In the genomic region with DNA sequence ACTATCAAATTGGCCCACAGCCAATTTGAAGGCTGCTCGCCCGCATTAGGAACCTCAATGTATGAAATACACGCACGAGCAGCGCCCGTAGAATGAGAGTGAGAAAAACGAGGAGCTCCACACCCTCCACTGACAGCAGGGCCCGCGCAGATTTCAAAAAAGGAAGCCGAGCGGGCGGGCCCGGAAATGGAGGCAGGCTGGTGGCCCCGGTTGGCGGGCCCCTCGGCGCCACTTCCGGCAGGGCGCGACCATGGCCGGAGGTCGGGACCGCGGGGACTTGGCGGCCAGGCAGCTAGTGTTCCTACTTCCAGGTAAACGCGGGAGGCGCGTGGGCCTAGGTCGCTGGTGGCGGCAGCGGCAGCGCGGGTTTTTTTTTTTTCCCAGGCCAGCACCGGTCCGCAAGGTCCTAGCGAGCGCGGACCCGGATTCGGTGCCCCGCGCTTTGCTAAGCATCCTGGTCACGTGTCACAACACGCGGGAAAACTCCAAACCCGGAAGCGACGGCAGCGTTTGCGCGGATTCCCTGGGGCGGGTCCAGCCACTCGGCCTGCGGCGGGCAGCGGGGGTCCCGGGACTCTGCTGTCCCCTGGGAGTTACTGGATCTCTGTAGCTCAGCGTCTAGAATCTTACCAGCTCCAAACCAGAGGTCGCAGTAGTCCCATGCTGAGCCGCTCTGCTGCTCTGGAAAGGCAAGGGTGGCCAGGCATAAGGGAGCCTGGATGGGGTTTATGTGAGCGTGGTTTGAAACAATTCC, we compare ENCODE assay signal across 8 mouse cellular contexts. TPM values are rescaled to one million over a fixed set of nuclear protein-coding genes. Genes with fewer than 3 reads are reported as not detected.
DNase-seq lines count a peak whose midpoint lies in the region; ATAC-seq and TF ChIP-seq lines count a peak whose summit lies in the region.

No protein-coding gene starts in this region.

- no peaks in the 10 kb centered on the region for H3K27me3 ChIP-seq in heart, embryonic 11.5 days (ENCODE audit: control insufficient read depth, insufficient read depth, low read length)
- H3K27me3 ChIP-seq in kidney, embryonic 16.5 days (ENCODE audit: insufficient read depth, low read length): no peaks in the 10 kb centered on the region
- H3K27me3 ChIP-seq in liver, adult 2 months (ENCODE audit: control insufficient read depth, insufficient read depth, low read length): no peaks in the 10 kb centered on the region
- H3K27me3 ChIP-seq in myocyte (ENCODE audit: control insufficient read depth, insufficient read depth, insufficient read length): no peaks in the 10 kb centered on the region
- H3K27me3 ChIP-seq in splenic B cell, adult 2 months (ENCODE audit: control insufficient read depth, insufficient read depth, low read length, poor library complexity, severe bottlenecking): no peaks in the 10 kb centered on the region

- under 1% methylated on average over 62 of the region's 62 CpGs for WGBS in heart, embryonic 11.5 days (ENCODE audit: insufficient replicate concordance)
- WGBS in kidney, embryonic 16.5 days: under 1% methylated on average over 62 of the region's 62 CpGs
- WGBS in liver, adult 2 months: under 1% methylated on average over 62 of the region's 62 CpGs

- H3K9me3 ChIP-seq in heart, embryonic 11.5 days (replicated peaks; ENCODE audit: control insufficient read depth, low read length): no peaks in the 10 kb centered on the region
- no peaks in the 10 kb centered on the region for H3K9me3 ChIP-seq in kidney, embryonic 16.5 days (ENCODE audit: low read length)

- peaks cover 26% of the 10 kb centered on the region for H3K4me1 ChIP-seq in bone marrow macrophage, adult 2 months (ENCODE audit: control insufficient read depth, insufficient read depth, low read length)
- H3K4me1 ChIP-seq in embryonic fibroblast, embryonic 13.5 days (ENCODE audit: control insufficient read depth, insufficient read depth, low read length): peaks cover 6% of the 10 kb centered on the region; the same call in 1 of the 2 replicates
- H3K4me1 ChIP-seq in heart, embryonic 11.5 days (ENCODE audit: control insufficient read depth, insufficient read depth, low read length): peaks cover 5% of the 10 kb centered on the region; the same call in 1 of the 2 replicates
- H3K4me1 ChIP-seq in kidney, embryonic 16.5 days (ENCODE audit: insufficient read depth, low read length): peaks cover 16% of the 10 kb centered on the region
- H3K4me1 ChIP-seq in liver, adult 2 months (ENCODE audit: control insufficient read depth, insufficient read depth, low read length): peaks cover 2% of the 10 kb centered on the region; the same call in 1 of the 2 replicates

- DNase-seq in A20 (ENCODE audit: low read depth, low spot score): peak; percentile 95
- DNase-seq in liver, adult 2 months (ENCODE audit: extremely low read depth, low read depth, low spot score): peak; percentile 62
- peak; percentile 79 for DNase-seq in splenic B cell, adult 2 months (ENCODE audit: low read depth, low spot score)

- ATAC-seq in heart, embryonic 11.5 days (replicated peaks; ENCODE audit: insufficient number of reproducible peaks, low FRiP score, low TSS enrichment): peak; percentile 77
- ATAC-seq in kidney, embryonic 16.5 days (ENCODE audit: low FRiP score, low TSS enrichment): peak; percentile 87

- H3K4me3 ChIP-seq in bone marrow macrophage, adult 2 months (ENCODE audit: insufficient read depth, low read length): peak overlapping the region; percentile 82
- peak overlapping the region; percentile 76 for H3K4me3 ChIP-seq in embryonic fibroblast, embryonic 13.5 days (ENCODE audit: insufficient read depth, low read length)
- peak overlapping the region; percentile 74 for H3K4me3 ChIP-seq in heart, embryonic 11.5 days (ENCODE audit: low read depth, low read length)
- H3K4me3 ChIP-seq in kidney, embryonic 16.5 days (ENCODE audit: low read length): peak overlapping the region; percentile 79
- H3K4me3 ChIP-seq in liver, adult 2 months (ENCODE audit: insufficient read depth, low read depth, low read length): peak overlapping the region; percentile 94
- H3K4me3 ChIP-seq in myocyte: peak overlapping the region; percentile 48

- peaks cover 3% of the 10 kb centered on the region; the same call in 1 of the 2 replicates for H3K79me2 ChIP-seq in liver, adult 2 months (ENCODE audit: control insufficient read depth, insufficient read depth, low read length)
- H3K79me2 ChIP-seq in myocyte (ENCODE audit: control insufficient read depth, insufficient read depth): peaks cover 10% of the 10 kb centered on the region

- H3ac ChIP-seq in myocyte (ENCODE audit: control insufficient read depth, insufficient read length): peak overlapping the region; percentile 44

- H3K36me3 ChIP-seq in heart, embryonic 11.5 days (ENCODE audit: control insufficient read depth, insufficient read depth, low read length): no peaks in the 10 kb centered on the region
- no peaks in the 10 kb centered on the region for H3K36me3 ChIP-seq in kidney, embryonic 16.5 days (ENCODE audit: insufficient read depth, low read length)
- no peaks in the 10 kb centered on the region for H3K36me3 ChIP-seq in liver, adult 2 months (ENCODE audit: control insufficient read depth, insufficient read depth, low read length)
- H3K36me3 ChIP-seq in myocyte (ENCODE audit: control insufficient read depth, insufficient read depth): no peaks in the 10 kb centered on the region
- H3K36me3 ChIP-seq in splenic B cell, adult 2 months (ENCODE audit: control insufficient read depth, insufficient read depth, low read length, poor library complexity, severe bottlenecking): no peaks in the 10 kb centered on the region

- peak overlapping the region; percentile 83 for H3K4me2 ChIP-seq in heart, embryonic 11.5 days
- H3K4me2 ChIP-seq in kidney, embryonic 16.5 days (replicated peaks; ENCODE audit: low read depth, low read length): peak overlapping the region; percentile 88
- H3K4me2 ChIP-seq in myocyte (ENCODE audit: low read depth): peak overlapping the region; percentile 83

- 0 out of 2 replicates have a peak, but pooled peaks have one; percentile 34 for TF ChIP-seq POLR2A in bone marrow macrophage, adult 2 months (IDR thresholded peaks at IDR 0.05; ENCODE audit: borderline replicate concordance, low read depth, low read length)
- peak; percentile 36; the same call in 1 of the 2 replicates for TF ChIP-seq POLR2A in embryonic fibroblast, embryonic 13.5 days (IDR thresholded peaks at IDR 0.05; ENCODE audit: low read depth, low read length)
- peak; percentile 29; the same call in 1 of the 2 replicates for TF ChIP-seq POLR2A in liver, adult 2 months (IDR thresholded peaks at IDR 0.05; ENCODE audit: extremely low read depth, insufficient read depth, low read length)
- peak; percentile 52 for TF ChIP-seq POLR2A in myocyte (IDR thresholded peaks at IDR 0.05; ENCODE audit: insufficient read length, low read depth)

- H3K9ac ChIP-seq in heart, embryonic 11.5 days (ENCODE audit: low read depth, low read length): peak overlapping the region; percentile 90
- H3K9ac ChIP-seq in kidney, embryonic 16.5 days (replicated peaks; ENCODE audit: low read length): peak overlapping the region; percentile 86
- H3K9ac ChIP-seq in liver, adult 2 months (ENCODE audit: low read depth, low read length): peak overlapping the region; percentile 85

- peak overlapping the region; percentile 65 for H3K27ac ChIP-seq in bone marrow macrophage, adult 2 months (ENCODE audit: insufficient read depth, low read depth, low read length)
- no peak overlapping the region for H3K27ac ChIP-seq in embryonic fibroblast, embryonic 13.5 days (ENCODE audit: insufficient read depth, low read length)
- peak overlapping the region; percentile 86 for H3K27ac ChIP-seq in heart, embryonic 11.5 days (ENCODE audit: low read depth, low read length)
- peak overlapping the region; percentile 87 for H3K27ac ChIP-seq in kidney, embryonic 16.5 days (ENCODE audit: low read length)
- H3K27ac ChIP-seq in liver, adult 2 months (replicated peaks; ENCODE audit: insufficient read depth, low read depth, low read length): peak overlapping the region; percentile 82

- TF ChIP-seq CTCF in bone marrow macrophage, adult 2 months (IDR thresholded peaks at IDR 0.05; ENCODE audit: low read depth, low read length): no peak
- no peak for TF ChIP-seq CTCF in embryonic fibroblast, embryonic 13.5 days (IDR thresholded peaks at IDR 0.05; ENCODE audit: borderline replicate concordance, insufficient read depth, low read length)
- no peak for TF ChIP-seq CTCF in liver, adult 2 months (IDR thresholded peaks at IDR 0.05; ENCODE audit: low read depth, low read length)

TF ChIP-seq in myocyte, 11 proteins besides CTCF, POLR2A, EP300 and RAD21:
- TF ChIP-seq TCF12 (IDR thresholded peaks at IDR 0.05; ENCODE audit: insufficient read depth, poor library complexity, severe bottlenecking) (no peak), USF1 (IDR thresholded peaks at IDR 0.05; ENCODE audit: low read depth) (peak; percentile 90), E2F4 (IDR thresholded peaks at IDR 0.05; ENCODE audit: insufficient read depth) (peak; percentile 96)
TF ChIP-seq in myocyte: peak in this region for 2.

RNA-seq across cellular contexts. Expression of a gene that starts 39.2 kb away (rescaled TPM):
- not detected in 2 replicates for polyA plus RNA-seq in bone marrow macrophage, adult 2 months (2012; ENCODE audit: insufficient read depth, insufficient read length, missing spikeins)
- polyA plus RNA-seq in embryonic fibroblast, embryonic 13.5 days (2011; ENCODE audit: insufficient read length, low read depth, missing spikeins): not detected in 2 replicates
- 0.82 and 1.2 TPM in 2 replicates for polyA plus RNA-seq in heart, embryonic 11.5 days (2014; fragmentation: Nextera tagmentation; extraction: Ambion mirVana)
- 5.3 and 5.4 TPM in 2 replicates for polyA plus RNA-seq in kidney, embryonic 16.5 days (2015; fragmentation: Nextera tagmentation; extraction: Ambion mirVana)
- total RNA-seq in liver, adult 2 months (2014; rRNA removed): 0.20 TPM in 1 of 2 replicates, not detected in the other
- polyA plus RNA-seq in liver, adult 2 months (2012; rRNA removed): 0.05 TPM in 1 of 2 replicates, not detected in the other
- polyA plus RNA-seq in myocyte (2012; fragmentation: generic; extraction: Trizol): 0.25 TPM

RNA-seq across cellular contexts. Expression of a gene that starts 39.7 kb away (rescaled TPM):
- 20.7 and 32.1 TPM in 2 replicates for polyA plus RNA-seq in bone marrow macrophage, adult 2 months (2012; ENCODE audit: insufficient read depth, insufficient read length, missing spikeins)
- polyA plus RNA-seq in embryonic fibroblast, embryonic 13.5 days (2011; ENCODE audit: insufficient read length, low read depth, missing spikeins): 21.5 and 35.2 TPM in 2 replicates
- polyA plus RNA-seq in heart, embryonic 11.5 days (2014; fragmentation: Nextera tagmentation; extraction: Ambion mirVana): 64.2 and 67.8 TPM in 2 replicates
- polyA plus RNA-seq in kidney, embryonic 16.5 days (2015; fragmentation: Nextera tagmentation; extraction: Ambion mirVana): 49.8 and 52.5 TPM in 2 replicates
- 5.6 and 5.9 TPM in 2 replicates for total RNA-seq in liver, adult 2 months (2014; rRNA removed)
- polyA plus RNA-seq in liver, adult 2 months (2012; rRNA removed): 0.85 and 1.3 TPM in 2 replicates
- 7.4 TPM for polyA plus RNA-seq in myocyte (2012; fragmentation: generic; extraction: Trizol)
